Mouse (Mus musculus) heart, postnatal 0 days (tissue): ENCODE results near the gene Tyk2.

Experiments used
- CTCF ChIP-seq: IDR thresholded peaks from 2 replicates; pipeline ENCODE4 v1.5.1; 2016; ENCODE audit warnings: antibody characterized with exemption, control low read depth, low read depth
- EP300 ChIP-seq: IDR thresholded peaks from 2 replicates; pipeline ENCODE4 v1.6.1; 2016; ENCODE audit warnings: antibody characterized with exemption, low read depth

- TF ChIP-seq CTCF (no peak), EP300 (no peak)
These were observed 23.3 kb downstream of the Tyk2 start for GRCm38 (mm10) chr9:21107607-21108237.
